Mouse (Mus musculus) testis, postnatal 10 days (tissue): ENCODE data around the gene Arpp21.

Experiments
- DNase-seq: peaks from one replicate; pipeline ENCODE4 v3.0.0; 2021; ENCODE audit warnings: low spot score

Gene Arpp21

DNA sequence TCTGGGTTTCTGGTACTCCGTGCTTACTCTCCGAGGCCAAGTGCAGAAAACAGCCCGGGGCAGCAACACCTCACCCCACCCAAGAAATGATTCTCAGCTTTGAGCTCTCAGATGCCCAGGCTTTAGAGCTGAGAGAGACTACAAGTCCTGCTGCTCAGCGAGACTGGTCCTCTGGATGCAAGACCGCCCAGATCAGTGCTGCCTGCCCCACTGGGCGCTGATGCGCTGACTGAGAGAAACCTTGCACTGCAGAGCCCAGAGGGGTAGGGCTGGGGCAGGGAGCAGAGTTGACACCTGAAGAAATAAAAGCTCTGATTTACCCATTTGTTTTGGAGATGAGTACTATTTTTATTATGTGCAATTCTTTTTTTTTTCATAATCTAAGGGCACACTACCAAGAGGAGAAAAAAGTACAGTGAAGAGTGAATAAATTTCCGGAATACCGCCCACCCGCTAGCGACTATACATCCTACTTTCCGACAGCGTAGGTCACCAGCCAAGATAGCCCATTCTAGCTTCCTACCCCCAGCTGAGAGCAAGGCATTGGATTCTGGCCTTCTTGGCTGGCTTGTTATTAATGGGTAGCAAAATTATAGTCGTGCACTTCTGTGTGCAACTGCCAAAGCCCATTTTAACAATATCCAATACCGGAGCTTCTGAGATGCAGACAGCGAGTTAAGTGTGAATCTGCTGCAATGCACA lies at the start of gene Arpp21:
Gene Arpp21, minus strand, starts transcription at position 243 of the 702 bp plus-strand sequence.
- no peak for DNase-seq

- no peak for DNase-seq
Observed at GRCm38 (mm10) chr9:112272426-112272969, 36.8 kb upstream of the Arpp21 start.

- no peak for DNase-seq
Observed at GRCm38 (mm10) chr9:112264982-112265641, 29.4 kb upstream of the Arpp21 start.

GRCm38 (mm10) chr9:112261986-112262901 lies 26.5 kb upstream of the Arpp21 start:
- DNase-seq: no peak

- no peak for DNase-seq
Observed at GRCm38 (mm10) chr9:112261556-112261955, 25.8 kb upstream of the Arpp21 start.

DNA sequence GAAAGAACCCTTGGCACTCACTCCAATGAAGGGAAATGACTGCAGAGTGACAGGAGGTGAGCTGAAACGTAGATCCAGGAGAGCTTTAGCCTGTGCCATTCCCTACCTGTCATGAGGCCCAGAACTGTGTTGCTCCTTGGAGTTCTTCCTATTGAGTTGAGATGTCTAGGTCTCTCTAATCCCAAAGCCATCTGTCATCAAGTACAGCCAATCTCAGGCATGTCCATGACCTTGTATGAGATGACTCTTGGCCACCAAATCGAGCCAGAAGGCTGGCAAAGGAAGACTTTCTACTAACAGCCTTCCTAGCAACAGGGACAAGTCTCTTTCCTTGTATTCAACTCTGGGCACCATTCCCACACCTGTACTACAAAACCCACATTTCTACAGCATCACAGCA lies 25.0 kb upstream of the Arpp21 start:
- DNase-seq: no peak

- DNase-seq: no peak
Observed at GRCm38 (mm10) chr9:112258560-112258959, 22.8 kb upstream of the Arpp21 start.

DNA sequence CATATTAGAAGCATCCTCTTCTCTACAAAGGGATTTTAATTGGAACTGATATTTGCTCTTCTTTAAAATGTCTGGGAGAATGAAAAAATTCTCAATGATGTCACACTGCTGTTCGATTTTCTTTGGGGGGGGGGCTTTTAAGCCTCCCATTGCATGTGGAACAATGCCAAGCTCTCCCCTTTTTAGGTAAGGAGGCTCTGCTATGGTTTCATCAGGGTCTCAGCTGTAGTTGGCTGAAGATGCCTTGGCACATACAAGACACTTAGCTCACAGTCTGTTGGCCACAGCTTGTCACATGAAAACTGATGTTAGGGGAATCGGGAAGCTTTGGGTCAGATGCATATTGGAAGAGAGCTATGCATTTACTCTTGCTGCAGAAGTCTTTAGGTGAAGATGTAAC lies 20.2 kb upstream of the Arpp21 start:
- no peak for DNase-seq

- DNase-seq: no peak
Observed at GRCm38 (mm10) chr9:112253730-112254129, 18.0 kb upstream of the Arpp21 start.

DNA sequence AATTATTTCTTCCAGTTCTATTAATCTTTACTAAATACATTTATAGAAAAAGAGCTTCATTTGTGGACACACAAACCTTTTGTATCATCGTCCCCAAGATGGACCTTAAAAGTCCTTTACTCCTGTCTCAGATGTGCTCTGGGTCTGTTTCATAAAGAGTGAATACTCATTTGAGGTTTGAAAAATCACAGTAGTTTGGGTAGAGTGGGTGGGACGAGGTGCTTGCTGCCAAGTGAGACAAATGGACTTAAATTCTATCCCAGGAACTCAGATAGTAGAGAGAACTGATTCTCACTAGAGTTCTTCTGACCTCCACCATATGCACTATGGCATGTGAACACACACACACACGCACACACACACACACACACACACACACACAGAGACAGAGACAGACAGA lies 16.1 kb upstream of the Arpp21 start:
- no peak for DNase-seq

GRCm38 (mm10) chr9:112251339-112251738 lies 15.6 kb upstream of the Arpp21 start:
- no peak for DNase-seq

DNA sequence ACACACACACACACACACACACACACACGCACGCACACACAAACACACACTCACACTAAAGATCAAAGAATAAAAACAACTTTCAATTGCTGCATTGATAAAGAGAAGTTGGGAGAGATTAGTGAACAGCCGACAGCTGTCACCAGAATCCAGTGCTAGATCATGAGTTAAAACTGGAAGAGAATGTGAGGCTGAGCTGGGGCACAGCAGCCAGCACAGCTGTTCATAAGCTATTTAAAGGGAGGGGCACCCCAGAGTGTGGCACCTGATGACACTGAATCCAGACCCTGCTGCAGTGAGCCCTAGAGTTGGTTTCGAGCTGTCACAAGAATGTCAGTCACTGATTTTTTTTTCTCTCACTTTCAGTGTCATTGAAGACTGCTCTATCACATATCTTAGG lies 14.0 kb upstream of the Arpp21 start:
- DNase-seq: no peak

DNA sequence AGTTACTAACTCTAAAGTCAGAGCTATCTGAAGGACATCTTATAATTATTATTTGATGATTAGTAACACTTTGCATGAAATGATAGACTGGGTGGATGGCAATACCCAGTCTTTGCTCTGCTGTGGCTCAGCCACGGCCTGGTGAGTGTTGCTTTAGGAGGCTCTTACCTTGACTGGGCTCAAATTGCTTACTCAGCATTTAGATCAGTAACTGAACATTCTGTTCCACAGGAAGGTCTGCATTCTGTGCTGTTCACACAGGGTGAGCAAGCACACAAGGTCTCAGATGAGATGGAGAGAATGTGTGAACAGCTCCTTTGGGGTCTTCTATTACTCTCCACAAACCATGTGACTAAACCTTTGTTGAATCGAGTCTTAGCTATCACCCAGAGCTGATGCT lies 11.4 kb upstream of the Arpp21 start:
- no peak for DNase-seq

DNA sequence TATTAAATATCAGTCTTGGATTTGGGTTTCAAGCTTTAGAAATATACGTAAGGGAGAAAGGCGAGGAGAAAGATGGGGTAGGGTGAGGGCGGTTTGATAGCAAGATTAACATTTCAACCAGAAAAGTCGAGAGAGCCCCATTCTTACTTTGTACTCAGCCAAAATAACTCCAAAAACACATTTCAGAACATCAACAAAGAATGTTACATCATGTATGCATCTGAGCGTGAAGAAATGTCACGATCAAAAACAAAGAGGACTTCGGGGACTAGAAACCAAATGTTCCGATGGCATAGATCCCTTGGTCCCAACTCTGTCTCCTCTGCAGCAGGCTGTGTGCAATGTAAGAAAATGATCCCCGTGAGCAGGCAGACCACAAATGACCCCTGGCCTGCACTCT lies 2.4 kb upstream of the Arpp21 start:
- DNase-seq: no peak

DNA sequence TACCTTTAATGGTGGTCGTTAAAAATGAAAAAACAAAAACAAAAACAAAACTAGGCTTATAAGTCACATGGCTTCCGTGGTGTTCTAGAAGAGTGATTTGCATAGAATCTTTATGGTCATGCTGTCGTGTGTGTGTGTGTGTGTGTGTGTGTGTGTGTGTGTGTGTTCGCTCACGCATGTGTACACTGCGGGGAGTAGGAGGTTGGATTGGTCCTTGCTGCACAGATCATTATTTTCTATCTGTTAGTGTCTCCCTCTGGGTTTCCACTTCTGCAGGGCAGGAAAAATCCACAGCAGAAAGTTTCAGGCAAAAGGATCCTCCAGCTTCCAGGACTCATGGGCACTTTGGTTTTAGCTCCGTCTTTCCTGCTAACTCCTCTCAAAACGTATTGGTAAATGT lies 813 bp upstream of the Arpp21 start:
- DNase-seq: no peak

DNA sequence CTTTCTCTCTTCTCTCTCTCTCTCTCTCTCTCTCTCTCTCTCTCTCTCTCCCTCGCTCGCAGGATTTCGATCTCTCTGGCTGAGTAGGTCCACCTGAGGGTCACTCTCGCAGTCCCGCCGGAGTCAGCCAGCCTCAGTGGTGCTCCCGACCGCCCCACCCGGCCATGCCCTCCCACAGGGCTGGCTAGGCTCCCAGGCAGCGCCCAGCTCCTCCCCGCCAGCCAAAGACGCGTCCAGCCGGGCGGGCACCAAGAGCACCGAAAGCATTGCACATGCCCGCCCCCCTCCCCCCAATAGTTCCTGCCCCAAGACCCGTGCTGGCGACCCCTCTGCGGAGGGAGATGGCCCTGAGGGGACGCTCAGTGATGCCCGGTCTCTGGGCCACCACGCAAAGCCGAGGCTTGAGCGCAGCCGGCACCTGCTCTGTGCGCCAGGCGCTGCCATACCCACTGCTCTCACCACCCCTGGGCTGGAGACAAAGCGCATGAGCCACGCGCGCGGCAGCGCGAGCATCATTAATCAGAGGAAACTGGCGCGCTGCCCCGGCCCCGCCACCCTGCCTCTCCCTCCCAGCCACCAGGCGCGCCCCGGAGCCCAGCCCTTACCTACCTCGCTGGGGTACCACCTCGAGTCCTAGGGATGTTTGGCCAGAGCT lies 570 bp downstream of the Arpp21 start:
- peak; percentile 43 for DNase-seq

DNA sequence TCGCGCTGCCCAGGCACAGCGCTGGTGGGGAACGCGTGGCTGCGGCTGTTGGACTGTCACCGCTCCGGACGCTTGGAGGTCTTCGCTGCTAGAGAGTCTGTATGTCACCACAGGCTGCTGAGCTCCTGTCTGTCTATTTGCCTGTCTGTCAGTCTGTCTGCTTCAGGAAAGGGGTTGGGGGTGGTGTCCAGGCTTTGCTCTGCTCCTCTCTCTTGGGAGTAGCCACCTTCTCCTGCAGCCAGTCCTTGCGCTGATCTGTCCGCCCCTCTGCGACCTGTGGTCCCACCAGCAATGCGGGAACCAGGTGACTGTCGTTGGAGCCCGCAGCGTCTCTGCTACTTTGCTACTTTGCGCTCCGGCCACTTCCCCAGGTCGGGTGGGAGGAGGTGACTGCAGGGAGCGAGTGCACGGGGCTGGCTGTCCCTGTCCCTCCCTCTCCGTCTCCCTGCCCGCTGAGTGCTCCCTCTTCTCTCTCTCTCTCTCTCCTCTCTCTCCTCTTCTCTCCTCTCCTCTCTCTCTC lies 1.2 kb downstream of the Arpp21 start:
- no peak for DNase-seq

GRCm38 (mm10) chr9:112233822-112234504 lies 1.8 kb downstream of the Arpp21 start:
- DNase-seq: no peak

DNA sequence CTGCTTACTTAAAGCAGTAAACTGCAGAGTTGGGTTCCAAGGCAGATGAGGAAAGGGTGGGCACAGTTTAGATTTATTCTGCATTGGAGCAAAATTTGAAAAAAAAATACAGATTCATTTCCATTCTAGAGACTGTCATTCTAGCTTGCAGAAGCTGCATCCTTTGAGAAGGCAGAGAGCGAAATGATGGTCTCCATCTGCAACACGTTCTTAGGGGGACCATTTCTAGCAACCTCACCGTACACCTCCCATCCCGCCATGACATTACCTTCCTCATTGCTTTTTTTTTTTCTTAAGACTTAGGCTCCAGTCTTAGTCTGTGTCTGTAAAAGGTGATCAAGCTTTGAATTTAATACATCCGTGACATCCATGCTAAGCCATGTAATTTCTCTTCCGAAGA lies 2.4 kb downstream of the Arpp21 start:
- no peak for DNase-seq

- no peak for DNase-seq
Observed at GRCm38 (mm10) chr9:112231935-112232575, 3.7 kb downstream of the Arpp21 start.

DNA sequence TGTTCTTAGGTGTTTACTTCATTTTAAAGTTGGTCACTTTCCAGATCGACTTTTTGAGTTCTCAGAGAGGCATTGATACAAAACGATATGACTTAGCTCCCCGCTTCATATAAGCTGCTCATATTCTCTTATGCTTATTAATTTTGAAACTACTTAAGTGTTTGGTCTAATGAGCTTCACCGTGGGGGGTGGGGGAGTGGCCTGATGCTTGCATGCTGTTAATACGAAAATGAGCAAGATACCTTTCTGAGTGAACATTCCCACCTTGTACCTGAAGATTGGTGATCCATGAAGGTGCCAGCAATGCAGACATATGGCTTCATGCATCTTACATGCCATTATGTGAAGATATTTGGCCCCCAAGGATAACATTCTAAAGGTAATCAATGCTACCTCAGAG lies 4.4 kb downstream of the Arpp21 start:
- DNase-seq: no peak
